Mouse (Mus musculus) midbrain, postnatal 0 days (tissue): ENCODE measurements at regions not wholly inside any gene's neighbourhood (a gene's known extent, or its start where the extent isn't known, plus 50 kb on each side); places are given as distances from the start of the nearest gene placed in this dataset.

Source experiments
- ATAC-seq: fragments of 200-750 bp; cut with Nextera tagmentation; 2 replicates; pipeline ENCODE4 v1.8.0; 2017; ENCODE audit warnings: moderate number of reproducible peaks, mild to moderate bottlenecking, moderate TSS enrichment, moderate library complexity; ENCODE audit not compliant: low FRiP score
- DNase-seq: peaks from one replicate; pipeline ENCODE4 v3.0.0-alpha.2; 2015; ENCODE audit warnings: low spot score
- H3K27ac ChIP-seq: fragments of 300-500 bp; sonication (generic); 2 replicates; pipeline ENCODE4 v1.5.1; 2014; ENCODE audit warnings: low read depth, mild to moderate bottlenecking, low read length, mixed read lengths
- H3K27me3 ChIP-seq: fragments of 300-500 bp; sonication (generic); 2 replicates; pipeline ENCODE4 v1.6.1; 2014; ENCODE audit warnings: low read length, control low read depth, mixed read lengths; ENCODE audit not compliant: insufficient read depth
- H3K36me3 ChIP-seq: fragments of 300-500 bp; sonication (generic); 2 replicates; pipeline ENCODE4 v1.6.1; 2014; ENCODE audit warnings: low read length, control low read depth, mixed read lengths; ENCODE audit not compliant: insufficient read depth
- H3K4me1 ChIP-seq: fragments of 300-500 bp; sonication (generic); 2 replicates; pipeline ENCODE4 v1.6.1; 2014; ENCODE audit warnings: mild to moderate bottlenecking, control low read depth, antibody characterized with exemption, low read length, mixed read lengths; ENCODE audit not compliant: insufficient read depth
- H3K4me2 ChIP-seq: fragments of 300-500 bp; sonication (generic); 2 replicates; pipeline ENCODE4 v1.6.1; 2014; ENCODE audit warnings: low read depth, mild to moderate bottlenecking, low read length, mixed read lengths; ENCODE audit not compliant: poor library complexity, severe bottlenecking
- H3K4me3 ChIP-seq: fragments of 300-500 bp; sonication (generic); 2 replicates; pipeline ENCODE4 v1.5.1; 2014; ENCODE audit warnings: low read depth, mild to moderate bottlenecking, low read length, moderate library complexity
- H3K9ac ChIP-seq: fragments of 300-500 bp; sonication (generic); replicated peaks from 2 replicates; pipeline ENCODE4 v1.6.1; 2014; ENCODE audit warnings: mild to moderate bottlenecking, low read length, moderate library complexity, mixed read lengths; ENCODE audit not compliant: poor library complexity, severe bottlenecking
- H3K9me3 ChIP-seq: fragments of 300-500 bp; sonication (generic); 2 replicates; pipeline ENCODE4 v1.6.1; 2016; ENCODE audit warnings: low read length, control low read depth
- CTCF ChIP-seq: IDR thresholded peaks from 2 replicates; pipeline ENCODE4 v1.5.1; 2016; ENCODE audit warnings: antibody characterized with exemption, mild to moderate bottlenecking
- WGBS: fragments of 180-500 bp; shearing (Covaris S2); extraction: QIAGEN DNeasy Blood & Tissue Kit; methylation state at CpG from one replicate; pipeline ENCODE4 v1.1.7; 2014; 5-methylcytosine and 5-hydroxymethylcytosine counted together

GRCm38 (mm10) chr7:52399513-52399912 lies 384.0 kb upstream of the 1700015G11Rik start:
- no peaks in the 10 kb centered on the region for H3K27me3 ChIP-seq
- H3K9me3 ChIP-seq = no peaks in the 10 kb centered on the region
- H3K9ac ChIP-seq = no peak overlapping the region
- no peak overlapping the region for H3K4me3 ChIP-seq
- ATAC-seq (no peak), DNase-seq (peak; percentile 9)
- H3K36me3 ChIP-seq = no peaks in the 10 kb centered on the region
- H3K4me1 ChIP-seq = no peaks in the 10 kb centered on the region
- 35% methylated on average over 3 of the region's 3 CpGs for WGBS
- TF ChIP-seq CTCF = no peak
- peak overlapping the region; percentile 21; the same call in 1 of the 2 replicates for H3K27ac ChIP-seq
- no peak overlapping the region for H3K4me2 ChIP-seq

- DNase-seq (peak; percentile 86), ATAC-seq (no peak)
- 24% methylated on average over 2 of the region's 2 CpGs for WGBS
- peak; percentile 82 for TF ChIP-seq CTCF
- H3K36me3 ChIP-seq = no peaks in the 10 kb centered on the region
- no peak overlapping the region for H3K4me2 ChIP-seq
- no peaks in the 10 kb centered on the region for H3K4me1 ChIP-seq
- no peaks in the 10 kb centered on the region for H3K27me3 ChIP-seq
- H3K27ac ChIP-seq = no peak overlapping the region
- H3K4me3 ChIP-seq = no peak overlapping the region
- H3K9ac ChIP-seq = no peak overlapping the region
- H3K9me3 ChIP-seq = no peaks in the 10 kb centered on the region
Measured at GRCm38 (mm10) chr7:52391793-52392192, 376.3 kb upstream of the 1700015G11Rik start.
